Mouse (Mus musculus) heart, embryonic 16.5 days (tissue): Measurements from ENCODE around the gene Dusp14. TPM values are rescaled to one million over a fixed set of nuclear protein-coding genes. Genes with fewer than 3 reads are reported as not detected.
A peak's percentile ranks its signal among the peaks of the same experiment; 100 is the strongest.

Experiments used
- ATAC-seq: fragments of 200-750 bp; cut with Nextera tagmentation; replicated peaks from 2 replicates; pipeline ENCODE4 v1.8.0; 2017; ENCODE audit warnings: moderate number of reproducible peaks; ENCODE audit not compliant: insufficient read depth, low FRiP score; ENCODE audit errors: extremely low read depth
- H3K27ac ChIP-seq: fragments of 300-500 bp; sonication (generic); 2 replicates; pipeline ENCODE4 v1.5.1; 2014; ENCODE audit warnings: mild to moderate bottlenecking, low read length, control low read depth, moderate library complexity
- H3K27me3 ChIP-seq: fragments of 300-500 bp; sonication (generic); 2 replicates; pipeline ENCODE4 v1.6.1; 2014; ENCODE audit warnings: low read length, mixed read lengths; ENCODE audit not compliant: control insufficient read depth, insufficient read depth
- H3K36me3 ChIP-seq: fragments of 300-500 bp; sonication (generic); 2 replicates; pipeline ENCODE4 v1.6.1; 2014; ENCODE audit not compliant: control insufficient read depth, insufficient read depth
- H3K4me1 ChIP-seq: fragments of 300-500 bp; sonication (generic); 2 replicates; pipeline ENCODE4 v1.6.1; 2014; ENCODE audit warnings: low read length, mixed read lengths; ENCODE audit not compliant: control insufficient read depth, insufficient read depth
- H3K4me2 ChIP-seq: fragments of 300-500 bp; sonication (generic); 2 replicates; pipeline ENCODE4 v1.6.1; 2014; ENCODE audit warnings: low read depth, mild to moderate bottlenecking, control low read depth, low read length
- H3K4me3 ChIP-seq: fragments of 300-500 bp; sonication (generic); 2 replicates; pipeline ENCODE4 v1.5.1; 2014; ENCODE audit warnings: mild to moderate bottlenecking, control low read depth, low read length
- H3K9ac ChIP-seq: fragments of 300-500 bp; sonication (generic); 2 replicates; pipeline ENCODE4 v1.6.1; 2014; ENCODE audit warnings: low read length, control low read depth
- H3K9me3 ChIP-seq: fragments of 300-500 bp; sonication (generic); replicated peaks from 2 replicates; pipeline ENCODE4 v1.6.1; 2016; ENCODE audit warnings: low read length; ENCODE audit not compliant: control insufficient read depth
- WGBS: fragments of 180-500 bp; shearing (Covaris S2); extraction: QIAGEN DNeasy Blood & Tissue Kit; methylation state at CpG from one replicate; pipeline ENCODE4 v1.1.7; 2014; 5-methylcytosine and 5-hydroxymethylcytosine counted together
- polyA plus RNA-seq: library from polyadenylated mRNA; unstranded; fragments of >200 nt; fragmentation: Nextera tagmentation; extraction: Ambion mirVana; gene quantifications from 2 replicates; pipeline ENCODE4 v1.2.1, GENCODE M21; 2015

The Dusp14 gene
- polyA plus RNA-seq, 1 experiment from 2014 or later, result 7.2 TPM

DNA sequence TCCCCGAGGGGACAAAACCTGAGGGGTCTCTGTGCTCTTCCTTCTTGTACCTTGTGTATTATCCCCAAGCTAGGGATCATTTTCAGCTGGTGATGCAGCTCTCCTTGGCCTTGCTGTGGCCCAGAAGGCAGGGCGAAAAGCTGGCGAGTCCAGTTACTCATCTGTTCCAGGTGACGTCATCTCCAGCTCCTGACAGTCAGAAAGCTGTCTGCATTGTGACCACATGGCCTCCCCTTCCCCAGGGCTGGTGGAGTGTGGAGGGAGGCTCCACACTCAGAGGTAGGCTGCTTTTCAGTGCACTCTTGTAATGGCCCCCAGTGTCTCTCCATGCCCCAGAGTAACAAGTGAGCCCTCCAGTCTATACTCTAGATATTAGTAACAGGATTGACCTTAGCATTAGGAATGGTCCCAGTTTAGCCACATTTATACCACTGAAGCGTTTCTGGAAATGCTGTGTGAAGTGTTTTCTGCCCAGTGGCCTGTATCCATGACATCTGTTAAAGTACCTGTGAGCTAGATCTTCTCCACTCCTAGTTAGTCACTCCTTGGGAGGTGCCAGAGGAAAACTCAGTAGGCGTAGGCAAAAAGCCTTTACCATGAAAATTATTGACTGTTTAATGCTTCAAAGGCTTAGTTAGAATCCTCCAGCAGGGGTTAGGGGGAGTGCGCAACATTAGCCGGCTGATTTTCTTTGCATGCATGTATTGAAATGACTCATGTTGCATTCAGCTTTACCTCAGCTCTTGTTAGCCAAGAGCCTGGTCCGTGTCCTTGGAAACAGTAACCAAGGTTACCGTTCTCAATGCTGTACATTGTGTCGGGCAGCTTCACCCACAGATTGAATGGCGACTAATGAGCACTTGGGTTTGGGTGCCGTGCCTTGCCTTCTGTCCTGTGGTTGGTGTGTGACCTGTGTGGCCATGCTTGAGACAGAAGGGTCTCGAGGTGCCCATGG, 26.0 kb downstream of the Dusp14 start:
- Histone ChIP-seq H3K4me1 (no peaks in the 10 kb centered on the region; the same call in 1 of the 2 replicates), H3K4me2 (no peak overlapping the region), H3K36me3 (peaks cover 16% of the 10 kb centered on the region), H3K27me3 (peaks cover 3% of the 10 kb centered on the region), H3K27ac (no peak overlapping the region), H3K9ac (no peak overlapping the region), H3K4me3 (no peak overlapping the region), H3K9me3 (no peaks in the 10 kb centered on the region)
- no peak for ATAC-seq
- 77% methylated on average over 14 of the region's 14 CpGs for WGBS

DNA sequence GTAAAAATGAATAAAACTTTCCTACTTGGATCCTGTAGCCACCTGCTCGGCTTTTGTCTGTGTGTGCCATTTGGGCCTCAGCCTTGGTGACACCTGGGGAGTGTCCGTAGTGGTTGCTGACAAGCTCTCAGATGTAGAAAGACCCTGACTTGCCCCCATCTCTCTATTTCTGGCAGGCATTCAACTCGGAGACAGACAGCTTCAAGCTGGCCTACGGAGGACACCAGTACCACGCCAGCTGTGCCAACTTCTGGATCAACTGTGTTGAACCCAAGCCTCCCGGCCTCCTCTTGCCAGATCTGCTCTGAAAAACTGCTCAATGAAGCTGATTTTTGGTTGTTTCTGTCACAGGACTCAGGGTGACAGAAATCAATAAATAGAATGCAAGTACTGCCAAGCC, 28.4 kb downstream of the Dusp14 start:
- Histone ChIP-seq H3K27me3 (no peaks in the 10 kb centered on the region; the same call in none of the 2 replicates), H3K27ac (no peak overlapping the region), H3K4me3 (no peak overlapping the region), H3K36me3 (peaks cover 16% of the 10 kb centered on the region), H3K4me2 (no peak overlapping the region), H3K9me3 (no peaks in the 10 kb centered on the region), H3K4me1 (no peaks in the 10 kb centered on the region; the same call in 1 of the 2 replicates), H3K9ac (no peak overlapping the region)
- 55% methylated on average over 6 of the region's 6 CpGs for WGBS
- no peak for ATAC-seq

DNA sequence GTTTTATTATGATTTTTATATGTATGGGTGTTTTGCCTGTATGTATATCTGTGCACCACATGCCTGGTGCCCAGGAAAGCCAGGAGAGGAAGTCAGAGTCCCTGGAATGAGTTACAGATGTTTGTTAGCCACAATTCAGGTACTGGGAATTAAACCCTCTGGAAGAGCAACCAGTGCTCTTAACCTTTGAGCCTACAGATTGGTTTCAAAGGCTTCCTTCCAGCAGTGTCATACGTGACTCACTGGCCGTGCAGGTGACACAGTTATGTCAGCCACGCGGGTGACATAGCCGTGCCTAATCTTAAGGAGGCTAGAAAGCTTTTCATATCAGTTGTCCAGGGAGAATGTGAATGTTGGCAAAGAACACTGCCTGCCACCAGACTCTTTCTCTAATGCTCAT, 35.4 kb downstream of the Dusp14 start:
- peaks cover 40% of the 10 kb centered on the region for H3K27me3 ChIP-seq
- no peak for ATAC-seq
- no peak overlapping the region for H3K9ac ChIP-seq
- H3K4me2 ChIP-seq, result no peak overlapping the region
- H3K36me3 ChIP-seq, result 0 out of 2 replicates have a peak, but pooled peaks cover 2% of the 10 kb centered on the region
- H3K27ac ChIP-seq, result no peak overlapping the region
- no peaks in the 10 kb centered on the region for H3K9me3 ChIP-seq
- WGBS, result 63% methylated on average over 5 of the region's 5 CpGs
- peaks cover 9% of the 10 kb centered on the region for H3K4me1 ChIP-seq
- H3K4me3 ChIP-seq, result no peak overlapping the region

DNA sequence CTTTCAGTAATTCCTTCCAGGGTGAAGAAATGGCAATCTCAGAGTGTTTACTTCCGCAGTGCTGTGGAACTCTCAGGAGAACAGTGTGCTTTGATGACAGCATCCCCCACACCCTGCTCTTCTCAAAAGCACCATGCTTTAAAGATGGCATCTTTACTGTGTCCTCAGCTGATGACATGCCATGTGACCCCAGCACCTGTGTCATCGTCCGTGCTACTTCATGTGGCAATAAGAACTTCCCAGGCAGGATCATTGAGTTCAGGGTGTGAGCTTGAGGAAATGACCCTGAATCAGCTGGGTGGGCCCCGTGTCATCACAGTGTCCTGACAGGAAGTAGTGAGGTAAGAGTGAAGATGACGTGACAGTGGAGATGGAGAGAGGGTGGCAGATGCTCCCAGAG, 36.5 kb downstream of the Dusp14 start:
- no peak overlapping the region for H3K27ac ChIP-seq
- 77% methylated on average over 5 of the region's 5 CpGs for WGBS
- no peak overlapping the region for H3K4me2 ChIP-seq
- H3K4me1 ChIP-seq, result peaks cover 19% of the 10 kb centered on the region
- H3K36me3 ChIP-seq, result 0 out of 2 replicates have a peak, but pooled peaks cover 2% of the 10 kb centered on the region
- no peak for ATAC-seq
- no peaks in the 10 kb centered on the region for H3K9me3 ChIP-seq
- H3K9ac ChIP-seq, result no peak overlapping the region
- H3K27me3 ChIP-seq, result peaks cover 40% of the 10 kb centered on the region
- no peak overlapping the region for H3K4me3 ChIP-seq

DNA sequence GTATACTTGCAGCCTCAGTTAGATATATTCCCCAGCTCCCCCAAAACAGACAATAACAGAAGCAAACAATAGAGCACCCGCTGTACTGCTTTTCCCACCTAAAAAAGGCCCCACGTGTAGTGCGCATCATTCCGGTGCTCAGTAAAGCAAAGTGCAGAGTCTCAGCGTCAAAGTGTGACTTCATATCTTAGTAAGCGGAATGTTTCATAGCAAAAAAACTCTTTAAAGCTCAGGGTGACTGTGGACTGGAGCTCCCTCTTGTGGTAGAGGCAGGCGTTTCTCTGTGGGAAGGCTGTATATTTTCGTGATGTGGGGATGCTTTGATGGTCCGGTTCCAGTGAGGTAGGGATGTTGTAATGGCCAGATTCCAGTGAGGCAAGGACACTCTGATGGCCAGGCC, 37.1 kb downstream of the Dusp14 start:
- no peak overlapping the region for H3K4me3 ChIP-seq
- no peak for ATAC-seq
- peaks cover 23% of the 10 kb centered on the region for H3K4me1 ChIP-seq
- H3K27me3 ChIP-seq, result peaks cover 40% of the 10 kb centered on the region
- H3K4me2 ChIP-seq, result no peak overlapping the region
- no peaks in the 10 kb centered on the region for H3K9me3 ChIP-seq
- no peak overlapping the region for H3K9ac ChIP-seq
- peaks cover 2% of the 10 kb centered on the region; the same call in 1 of the 2 replicates for H3K36me3 ChIP-seq
- H3K27ac ChIP-seq, result no peak overlapping the region
- WGBS, result 55% methylated on average over 9 of the region's 9 CpGs

DNA sequence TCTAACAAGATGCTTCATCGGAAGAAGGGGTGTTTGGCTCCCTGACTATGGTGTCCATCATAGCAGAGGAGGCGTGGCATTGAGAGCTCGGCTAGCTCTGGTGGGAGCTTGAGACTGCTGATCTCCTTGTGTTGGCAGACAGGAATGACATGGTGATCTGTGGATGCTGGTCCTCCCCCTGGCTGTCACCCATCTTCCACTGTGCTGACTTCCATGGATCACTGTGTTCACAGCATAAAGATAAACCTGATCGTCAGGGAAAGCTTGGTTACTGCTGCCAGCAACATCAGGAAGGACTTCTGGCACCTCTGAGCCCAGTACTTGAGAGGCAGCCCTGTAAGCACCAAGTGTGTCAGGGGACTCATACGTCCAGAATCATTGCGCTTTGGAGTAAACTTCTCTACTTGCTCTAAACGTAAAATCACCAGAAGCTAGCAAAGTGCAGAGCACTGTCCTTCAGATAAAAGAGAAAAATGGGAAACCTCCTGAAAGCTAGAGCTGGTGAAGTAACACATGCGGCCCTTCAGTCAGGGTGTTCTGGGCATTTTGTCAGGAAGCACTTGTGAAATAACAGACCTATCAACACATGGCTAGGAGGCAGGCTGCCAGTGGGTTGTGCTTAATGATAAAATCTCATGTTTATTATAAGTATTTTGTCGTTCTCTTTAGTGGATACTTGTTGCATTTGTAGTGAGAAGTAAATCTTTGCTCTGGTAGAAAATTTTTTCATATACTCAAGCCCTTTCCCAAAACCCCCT, 40.6 kb downstream of the Dusp14 start:
- 31% methylated on average over 9 of the region's 9 CpGs for WGBS
- no peak overlapping the region for H3K9ac ChIP-seq
- H3K27ac ChIP-seq, result peak overlapping the region; percentile 69
- peaks cover 54% of the 10 kb centered on the region for H3K27me3 ChIP-seq
- H3K4me1 ChIP-seq, result peaks cover 23% of the 10 kb centered on the region
- H3K9me3 ChIP-seq, result no peaks in the 10 kb centered on the region
- H3K4me3 ChIP-seq, result no peak overlapping the region
- peak overlapping the region; percentile 49 for H3K4me2 ChIP-seq
- peaks cover 28% of the 10 kb centered on the region for H3K36me3 ChIP-seq
- ATAC-seq, result peak; percentile 91

DNA sequence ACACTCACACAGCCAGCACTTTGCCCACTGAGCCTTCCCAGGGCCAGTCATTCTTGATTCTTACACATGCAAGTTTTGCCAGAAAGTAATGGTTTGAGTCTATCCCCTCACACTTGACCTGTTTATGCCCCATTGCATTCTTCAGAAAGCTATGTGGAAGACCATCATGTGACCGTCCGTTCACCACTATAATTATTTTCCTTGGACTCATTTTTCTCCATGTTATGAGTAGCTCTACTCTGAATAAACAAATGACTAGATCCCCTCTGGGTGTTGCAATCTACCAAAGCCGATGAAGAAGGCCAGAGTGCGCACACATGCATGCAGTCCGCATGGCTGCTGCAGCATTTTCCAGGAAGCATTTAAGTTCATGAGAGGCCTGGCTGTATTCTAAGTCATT, 41.8 kb downstream of the Dusp14 start:
- Histone ChIP-seq H3K27me3 (peaks cover 49% of the 10 kb centered on the region), H3K9ac (no peak overlapping the region)

DNA sequence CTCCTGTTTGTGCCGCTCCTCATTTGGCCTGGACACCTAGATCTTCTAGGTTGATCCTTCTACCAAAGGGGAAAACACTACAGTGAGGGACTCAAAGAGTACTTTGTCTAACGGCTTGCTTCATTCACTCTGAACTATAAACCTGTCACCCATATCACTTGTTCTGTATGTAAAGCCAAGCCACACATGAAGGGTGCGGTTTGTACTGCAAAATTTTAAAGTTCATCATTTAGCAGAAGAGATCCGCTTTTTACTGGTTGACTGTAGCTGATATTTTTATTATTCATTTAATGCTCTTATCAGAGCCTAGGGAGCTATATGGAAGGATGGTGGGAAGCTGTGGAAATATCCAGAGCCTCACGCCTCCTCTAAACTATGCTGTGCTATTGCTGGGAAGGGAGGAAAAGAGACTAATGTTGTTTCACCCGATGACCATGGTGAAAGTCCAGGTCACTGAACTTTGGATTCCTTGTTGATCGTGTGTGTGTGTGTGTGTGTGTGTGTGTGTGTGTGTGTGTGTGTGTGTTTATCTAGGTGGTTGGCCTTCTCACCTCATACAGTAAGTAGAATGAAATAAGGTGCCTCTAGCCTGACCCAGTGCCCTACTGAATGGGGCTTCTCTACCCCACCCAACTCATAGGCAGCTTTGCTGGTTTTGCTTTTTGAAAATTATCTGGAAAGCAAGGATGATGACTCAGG, 52.1 kb downstream of the Dusp14 start:
- H3K4me3 ChIP-seq, result no peak overlapping the region
- no peak overlapping the region for H3K27ac ChIP-seq
- no peaks in the 10 kb centered on the region for H3K9me3 ChIP-seq
- ATAC-seq, result no peak
- no peaks in the 10 kb centered on the region for H3K27me3 ChIP-seq
- peaks cover 7% of the 10 kb centered on the region for H3K36me3 ChIP-seq
- H3K4me2 ChIP-seq, result no peak overlapping the region
- WGBS, result 78% methylated on average over 7 of the region's 7 CpGs
- no peak overlapping the region for H3K9ac ChIP-seq
- H3K4me1 ChIP-seq, result no peaks in the 10 kb centered on the region

More for the DNA sequence above, 41.8 kb downstream of the Dusp14 start:
- no peak overlapping the region for H3K4me2 ChIP-seq
- H3K9me3 ChIP-seq, result no peaks in the 10 kb centered on the region
- H3K4me1 ChIP-seq, result peaks cover 23% of the 10 kb centered on the region
- no peak overlapping the region for H3K27ac ChIP-seq
- peaks cover 32% of the 10 kb centered on the region for H3K36me3 ChIP-seq
- no peak overlapping the region for H3K4me3 ChIP-seq
- no peak for ATAC-seq
- 85% methylated on average over 5 of the region's 5 CpGs for whole genome bisulfite sequencing
